Mouse (Mus musculus): Measurements from ENCODE around the gene Dmrt1.

DNA sequence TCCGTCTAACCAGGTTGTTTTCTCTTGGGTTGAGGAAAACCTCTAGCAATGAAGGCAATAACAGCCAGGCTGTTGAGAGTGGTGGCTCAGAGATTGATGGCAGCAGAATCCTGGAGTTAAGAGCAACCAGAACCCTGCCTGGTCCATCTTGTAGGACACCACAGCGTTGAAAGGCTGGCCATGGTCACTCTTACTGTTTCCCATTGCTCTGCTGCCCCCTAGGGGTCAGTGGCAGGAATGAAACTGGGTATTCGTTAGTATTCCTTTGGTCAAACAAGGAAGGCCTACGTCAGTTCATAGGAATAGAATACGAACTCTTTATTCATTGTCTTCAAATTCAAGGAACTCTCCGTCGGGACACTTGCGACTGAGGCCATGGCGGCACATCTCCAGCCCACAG is 123.1 kb downstream of the Dmrt1 start:
- TF ChIP-seq POLR2A (IDR thresholded peaks at IDR 0.05; ENCODE audit: borderline replicate concordance, insufficient read depth, low read length) (no peak), CTCF (IDR thresholded peaks at IDR 0.05; ENCODE audit: borderline replicate concordance, insufficient read depth, low read depth, low read length) (peak; percentile 84)

Data from cerebellum, adult 2 months (tissue).